Mouse (Mus musculus): ENCODE measurements around the gene Prrg3.
"Not testable (repeated sequence)": the region's sequence is repeated elsewhere in the genome, so short reads cannot be mapped to it uniquely, and the experiment has no call there.

The Prrg3 gene

DNA sequence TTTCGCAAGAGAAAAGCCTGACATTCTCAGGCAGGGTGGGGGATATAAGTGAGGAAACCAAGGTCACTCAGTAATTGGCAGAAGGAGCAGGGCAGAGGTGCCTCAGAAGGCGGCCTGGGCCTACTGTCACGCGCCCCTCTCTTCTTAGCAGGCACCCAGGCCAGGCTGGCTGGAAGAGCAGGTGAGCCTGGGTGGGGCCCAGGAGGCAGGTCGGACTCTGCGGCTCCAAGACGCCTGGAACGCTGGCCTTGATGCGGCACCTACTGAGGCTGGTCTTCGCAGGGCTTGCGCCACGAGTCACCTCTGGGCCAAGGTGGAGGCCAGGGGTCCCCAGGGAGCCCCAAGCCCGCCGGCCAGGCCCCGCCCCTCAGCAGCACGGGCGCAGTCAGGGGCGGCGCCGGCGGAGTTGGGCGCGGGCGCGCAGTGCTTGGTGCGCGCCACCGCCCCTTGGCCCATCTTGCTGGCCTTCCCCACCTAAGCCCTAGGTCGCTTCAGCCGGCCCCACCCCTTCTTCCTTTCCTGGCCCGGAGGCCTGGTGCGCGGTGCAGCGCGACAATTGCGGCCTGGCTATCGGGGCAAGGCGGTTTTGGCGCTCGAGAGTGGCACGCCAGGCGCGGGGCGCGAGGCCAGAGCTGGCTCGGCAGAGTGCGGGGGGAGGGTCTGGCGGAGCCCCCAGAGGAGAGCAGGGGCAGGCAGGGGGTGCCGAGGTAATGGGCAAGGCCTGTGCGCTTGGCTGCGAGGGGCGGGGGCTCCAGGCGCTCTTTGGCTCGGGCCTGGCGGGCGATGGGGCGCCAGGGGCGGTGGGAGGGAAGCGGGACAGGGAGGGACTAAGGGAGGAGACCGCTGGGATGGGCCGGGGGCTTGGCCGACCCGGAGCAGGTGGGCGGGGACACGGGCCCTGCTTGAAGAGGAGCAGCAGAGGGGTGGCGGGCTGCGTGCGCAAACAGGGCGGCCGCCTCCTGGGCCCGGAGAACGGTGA lies at the start of gene Prrg3:
Prrg3 (plus strand) TSS at position 552 of the 979 bp plus-strand sequence.
- in situ Hi-C loops (cut with MboI; ENCODE audit: low pct_unique_long_range_greater_than_20kb in 1 of 2, low sequenced_read_pairs in 2 of 2, unreplicated experiment in 1 of 2): no loop called here

DNA sequence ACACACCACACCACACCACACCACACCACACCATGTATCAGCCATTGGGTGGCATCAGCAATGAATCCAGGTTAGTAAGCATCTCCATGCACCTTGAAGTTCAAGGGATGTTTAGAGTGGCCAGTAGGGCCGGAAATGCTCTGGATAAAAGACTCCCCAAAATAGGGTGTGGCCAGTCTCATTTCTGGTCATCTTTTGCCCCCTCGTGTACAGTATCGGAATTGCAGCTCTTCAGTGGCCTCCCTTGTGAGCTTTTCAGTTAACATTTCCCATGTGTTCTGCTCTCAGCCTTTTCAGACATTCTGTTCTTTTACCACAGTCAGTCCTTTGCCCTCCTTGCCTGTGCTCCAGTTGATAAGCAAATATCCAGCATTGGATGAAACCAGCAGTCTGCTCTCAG lies 15.8 kb upstream of the Prrg3 start:
- in situ Hi-C loops (cut with MboI; ENCODE audit: low pct_unique_long_range_greater_than_20kb in 1 of 2, low sequenced_read_pairs in 2 of 2, unreplicated experiment in 1 of 2): loop anchor here (5.0 to 25.0 kb wide), 3 partner anchors 162 to 299 kb away; partner anchors contain the start of gene Gpr50 (in 1 of the 2)

DNA sequence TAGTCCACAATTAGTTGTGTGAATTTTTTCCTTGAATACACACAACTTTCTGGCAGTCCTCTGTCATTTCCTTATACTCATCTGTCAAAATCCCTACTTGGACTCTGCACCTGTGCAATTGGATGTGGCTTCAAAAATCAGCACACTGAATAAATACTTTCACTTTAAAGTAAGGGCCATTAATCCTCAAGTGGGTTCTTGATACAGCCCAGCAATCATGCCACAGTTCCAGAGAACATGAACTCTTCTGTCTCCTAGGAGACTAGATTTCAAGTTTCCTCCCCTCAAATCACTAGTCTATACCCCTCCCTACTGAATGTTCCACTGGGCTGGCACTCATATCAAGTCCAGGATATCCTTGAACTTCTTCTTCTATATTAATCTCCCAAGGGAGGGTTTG lies 4.1 kb upstream of the Prrg3 start:
- in situ Hi-C loops (cut with MboI; ENCODE audit: low pct_unique_long_range_greater_than_20kb in 1 of 2, low sequenced_read_pairs in 2 of 2, unreplicated experiment in 1 of 2): no loop called here

DNA sequence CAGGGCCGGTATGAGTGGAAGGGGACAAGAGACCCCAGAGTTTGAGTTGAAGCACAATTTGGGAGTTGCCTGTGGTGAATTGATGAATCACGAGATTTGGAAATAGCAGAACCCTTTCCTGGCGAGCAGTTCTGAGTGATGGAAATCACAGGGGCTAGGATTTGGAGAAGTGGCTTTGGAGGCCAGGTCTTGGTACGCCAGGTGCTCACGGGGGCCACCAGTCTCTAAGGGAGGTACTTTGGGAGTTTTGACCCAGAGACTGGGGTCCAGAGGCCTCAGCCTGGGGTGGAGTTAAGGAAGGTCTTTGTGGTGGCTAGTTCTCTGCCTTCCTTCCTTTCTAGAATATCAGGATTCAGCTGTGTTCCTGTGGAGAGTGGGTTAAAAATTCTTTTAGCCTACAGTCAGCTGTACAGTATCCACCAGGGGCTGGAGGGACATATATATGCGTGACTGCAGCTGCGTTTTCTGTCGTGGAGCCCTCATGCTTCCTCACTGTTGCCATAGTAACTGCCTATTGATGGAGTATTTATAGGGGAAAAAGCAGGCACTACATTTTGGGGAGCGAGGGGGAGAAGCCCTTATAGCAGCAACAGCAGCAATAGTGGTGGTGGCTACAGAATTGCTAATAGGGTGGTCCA lies 970 bp downstream of the Prrg3 start:
- in situ Hi-C loops (cut with MboI; ENCODE audit: low pct_unique_long_range_greater_than_20kb in 1 of 2, low sequenced_read_pairs in 2 of 2, unreplicated experiment in 1 of 2): no loop called here

DNA sequence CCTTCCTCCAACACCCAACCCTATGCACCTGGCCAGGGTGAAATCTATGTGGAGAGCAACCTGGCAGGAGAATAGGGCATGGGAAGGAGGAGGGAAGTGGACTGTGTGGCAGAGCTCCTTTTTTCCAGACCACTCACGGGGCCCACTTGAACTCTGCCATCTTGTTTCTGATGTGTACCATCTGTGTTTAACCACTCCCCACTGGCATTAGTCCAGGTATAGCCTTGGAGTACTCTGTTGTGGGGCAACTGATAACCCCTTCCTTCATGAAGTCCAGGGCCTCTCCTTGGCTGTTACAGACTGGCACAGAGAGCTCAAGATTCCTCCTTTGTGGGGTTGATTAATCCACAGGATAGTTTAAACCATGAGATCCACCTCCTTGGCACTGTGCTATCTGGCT lies 5.8 kb downstream of the Prrg3 start:
- in situ Hi-C loops (cut with MboI; ENCODE audit: low pct_unique_long_range_greater_than_20kb in 1 of 2, low sequenced_read_pairs in 2 of 2, unreplicated experiment in 1 of 2): no loop called here

DNA sequence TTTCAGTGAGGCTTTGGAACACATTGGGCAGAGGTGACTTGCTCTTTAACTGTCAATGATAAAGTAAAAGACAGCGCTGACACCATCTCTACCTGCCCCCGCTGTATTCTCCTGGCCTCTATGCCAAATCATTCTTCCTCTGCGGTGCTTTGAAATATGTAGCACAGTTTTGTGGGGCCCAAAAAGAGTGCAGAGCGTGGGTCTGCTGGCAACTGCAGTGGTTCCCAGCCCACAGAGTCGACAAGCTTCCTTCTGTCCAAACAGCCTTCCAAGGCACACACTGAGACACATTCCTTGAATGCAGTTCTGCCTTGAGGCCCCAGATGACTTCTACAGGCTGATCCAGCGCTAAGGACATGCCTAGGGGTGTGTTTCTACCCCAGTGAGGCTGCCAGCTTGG lies 6.4 kb downstream of the Prrg3 start:
- in situ Hi-C loops (cut with MboI; ENCODE audit: low pct_unique_long_range_greater_than_20kb in 1 of 2, low sequenced_read_pairs in 2 of 2, unreplicated experiment in 1 of 2): no loop called here

DNA sequence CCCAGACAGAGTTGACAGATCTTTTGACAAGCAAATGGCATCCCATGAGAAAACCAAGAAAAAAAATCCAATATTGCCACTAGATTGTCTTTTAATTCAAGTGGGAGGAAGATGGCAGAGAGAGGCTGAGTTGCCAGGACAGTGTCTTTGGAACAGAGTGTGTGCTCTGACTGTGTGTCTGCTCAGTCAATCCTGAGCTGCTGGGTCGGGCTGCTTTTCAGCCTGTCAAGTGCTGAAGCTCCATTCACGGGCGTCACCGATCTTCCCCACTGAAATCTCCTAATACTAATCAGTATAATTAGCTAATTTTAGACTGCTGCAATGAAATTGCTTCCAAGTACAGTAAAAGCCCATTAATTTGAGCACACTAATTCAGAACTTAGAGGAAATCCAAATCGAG lies 8.9 kb downstream of the Prrg3 start:
- in situ Hi-C loops (cut with MboI; ENCODE audit: low pct_unique_long_range_greater_than_20kb in 1 of 2, low sequenced_read_pairs in 2 of 2, unreplicated experiment in 1 of 2): no loop called here

DNA sequence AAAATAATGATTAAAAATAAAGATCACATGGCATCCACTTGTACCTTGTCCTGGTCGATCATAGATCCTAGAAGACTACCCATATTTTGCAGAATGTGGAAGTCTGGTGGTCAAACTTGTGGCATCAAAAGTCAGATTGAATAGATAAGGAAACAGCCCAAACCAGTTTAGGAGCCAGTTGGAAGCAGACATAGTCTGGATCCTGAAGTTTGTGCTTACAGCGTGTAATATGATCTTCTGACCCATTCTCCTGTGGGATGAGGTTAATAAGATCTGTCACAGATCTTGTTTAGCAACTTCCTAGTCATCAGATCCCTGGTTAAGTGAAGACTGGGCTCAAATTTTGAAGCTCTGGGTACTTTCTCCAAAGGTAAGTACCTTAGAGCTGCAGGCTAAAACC lies 10.3 kb downstream of the Prrg3 start, which contains the start of gene Fate1:
Fate1 (plus strand) TSS at position 301 of the 400 bp plus-strand sequence.
- in situ Hi-C loops (cut with MboI; ENCODE audit: low pct_unique_long_range_greater_than_20kb in 1 of 2, low sequenced_read_pairs in 2 of 2, unreplicated experiment in 1 of 2): no loop called here

DNA sequence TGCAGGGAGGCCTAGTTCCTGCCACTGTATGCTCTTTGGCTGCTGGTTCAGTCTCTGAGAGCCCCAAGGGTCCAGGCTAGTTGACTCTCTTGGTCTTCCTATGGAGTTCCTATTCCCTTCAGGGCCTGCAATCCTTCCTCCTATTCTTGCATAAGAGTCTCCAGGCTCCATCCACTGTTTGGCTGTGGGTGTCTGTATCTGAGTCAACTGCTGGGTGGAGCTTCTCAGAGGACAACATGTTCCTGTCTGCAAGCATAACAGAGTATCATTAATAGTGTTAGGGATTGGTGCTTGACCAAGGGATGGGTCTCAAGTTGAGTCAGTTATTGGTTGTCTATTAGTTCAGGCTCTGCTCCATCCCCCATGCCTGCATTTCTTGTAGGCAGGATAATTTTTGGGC lies 15.3 kb downstream of the Prrg3 start:
- in situ Hi-C loops (cut with MboI; ENCODE audit: low pct_unique_long_range_greater_than_20kb in 1 of 2, low sequenced_read_pairs in 2 of 2, unreplicated experiment in 1 of 2): not testable (repeated sequence)

DNA sequence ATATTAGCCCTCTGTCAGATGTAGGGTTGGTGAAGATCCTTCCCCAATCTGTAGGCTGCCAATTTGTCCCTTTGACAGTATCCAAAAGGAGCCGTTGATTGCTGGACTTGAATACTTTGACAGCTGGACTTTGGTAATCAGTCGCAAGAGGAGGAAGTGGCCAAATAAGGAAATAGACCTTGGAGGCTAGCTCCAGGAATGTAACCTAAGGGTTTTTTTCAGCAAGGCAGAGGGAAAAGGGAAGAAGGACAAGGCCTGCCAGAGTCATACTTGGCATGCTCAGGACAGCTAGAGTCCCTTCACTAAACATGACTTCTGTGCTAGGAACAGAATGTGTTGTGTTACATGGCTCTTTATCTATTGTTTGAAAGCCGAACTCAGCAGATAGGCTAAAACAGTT lies 18.0 kb downstream of the Prrg3 start:
- in situ Hi-C loops (cut with MboI; ENCODE audit: low pct_unique_long_range_greater_than_20kb in 1 of 2, low sequenced_read_pairs in 2 of 2, unreplicated experiment in 1 of 2): no loop called here

DNA sequence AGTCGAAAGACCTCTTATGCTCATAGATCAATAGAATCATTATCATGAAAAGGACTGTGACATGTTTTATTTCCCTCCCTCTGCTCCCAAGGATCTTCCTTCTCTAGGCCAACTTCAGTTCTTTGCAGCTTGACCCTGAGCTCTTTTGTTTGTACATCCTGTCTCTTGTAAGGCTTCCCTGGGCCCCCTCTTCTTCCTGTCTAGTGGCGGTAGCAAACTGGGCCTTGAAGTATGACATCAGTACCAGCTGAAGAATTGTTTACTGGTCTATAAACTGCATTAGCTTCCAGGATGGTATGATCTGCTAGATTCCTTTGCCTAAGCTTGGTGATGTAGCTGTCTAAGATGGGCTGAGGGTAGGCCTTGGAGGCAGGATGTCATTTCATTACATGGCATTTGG lies 18.9 kb downstream of the Prrg3 start:
- in situ Hi-C loops (cut with MboI; ENCODE audit: low pct_unique_long_range_greater_than_20kb in 1 of 2, low sequenced_read_pairs in 2 of 2, unreplicated experiment in 1 of 2): no loop called here

DNA sequence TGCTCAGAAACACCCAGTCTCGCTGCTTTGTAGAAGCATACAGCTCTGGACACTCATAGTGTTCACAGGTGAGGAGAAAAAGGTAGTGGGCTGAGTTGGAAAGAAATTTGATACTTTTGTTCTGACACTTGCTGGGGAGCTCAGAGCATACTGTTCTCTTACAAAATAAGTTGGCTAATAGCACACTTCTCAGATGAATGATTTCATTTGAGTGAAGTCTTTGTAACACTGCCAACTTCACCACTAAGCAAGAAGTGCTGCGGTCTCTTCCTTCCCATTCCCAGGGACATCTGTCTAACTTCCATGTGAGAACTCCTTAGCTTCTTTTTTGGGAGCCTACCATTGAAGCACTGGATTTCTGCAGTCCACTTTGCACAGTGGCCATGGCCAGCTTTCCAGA lies 20.8 kb downstream of the Prrg3 start:
- in situ Hi-C loops (cut with MboI; ENCODE audit: low pct_unique_long_range_greater_than_20kb in 1 of 2, low sequenced_read_pairs in 2 of 2, unreplicated experiment in 1 of 2): no loop called here

DNA sequence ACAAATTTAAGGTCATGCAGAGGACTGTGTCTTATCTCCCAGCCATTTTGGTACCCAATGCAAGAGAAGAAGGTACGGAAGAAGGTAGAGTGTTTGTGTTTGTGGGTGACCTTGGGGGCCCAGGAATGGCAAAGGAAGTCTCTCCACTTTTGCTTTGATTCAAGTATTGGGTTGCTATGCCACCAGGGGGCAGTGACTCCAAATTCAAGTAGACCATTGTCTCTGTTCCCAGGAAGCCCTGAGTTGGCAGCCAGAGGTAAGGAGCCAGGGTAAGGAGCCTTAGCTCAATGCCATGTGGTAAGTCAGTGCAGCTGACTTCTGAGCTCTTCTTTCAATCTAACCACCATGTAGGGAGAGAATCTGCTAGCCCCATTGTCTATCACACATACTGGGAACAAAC lies 21.4 kb downstream of the Prrg3 start:
- in situ Hi-C loops (cut with MboI; ENCODE audit: low pct_unique_long_range_greater_than_20kb in 1 of 2, low sequenced_read_pairs in 2 of 2, unreplicated experiment in 1 of 2): no loop called here

DNA sequence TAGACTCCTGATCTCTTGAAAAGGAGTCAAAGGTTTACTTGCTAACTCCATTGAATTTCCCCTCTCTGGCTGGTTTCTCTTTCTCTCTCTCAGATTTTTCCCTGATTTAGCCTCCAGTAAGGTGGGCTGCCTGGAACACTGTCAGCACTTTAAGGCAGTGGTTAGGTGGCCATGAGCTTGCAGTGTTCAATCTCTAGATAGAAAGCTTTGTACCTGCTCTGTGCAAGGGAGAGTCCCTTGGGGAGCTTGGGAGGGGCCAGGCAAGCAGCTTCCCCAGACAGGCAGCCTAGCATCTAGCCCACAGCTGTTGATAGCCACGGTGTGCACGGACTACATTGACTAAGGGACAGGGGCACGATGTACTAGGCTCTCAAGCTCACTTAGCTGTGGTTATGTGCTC lies 29.1 kb downstream of the Prrg3 start, which contains the start of gene Cnga2:
Cnga2 (plus strand) TSS at position 301 of the 400 bp plus-strand sequence.
- in situ Hi-C loops (cut with MboI; ENCODE audit: low pct_unique_long_range_greater_than_20kb in 1 of 2, low sequenced_read_pairs in 2 of 2, unreplicated experiment in 1 of 2): no loop called here

DNA sequence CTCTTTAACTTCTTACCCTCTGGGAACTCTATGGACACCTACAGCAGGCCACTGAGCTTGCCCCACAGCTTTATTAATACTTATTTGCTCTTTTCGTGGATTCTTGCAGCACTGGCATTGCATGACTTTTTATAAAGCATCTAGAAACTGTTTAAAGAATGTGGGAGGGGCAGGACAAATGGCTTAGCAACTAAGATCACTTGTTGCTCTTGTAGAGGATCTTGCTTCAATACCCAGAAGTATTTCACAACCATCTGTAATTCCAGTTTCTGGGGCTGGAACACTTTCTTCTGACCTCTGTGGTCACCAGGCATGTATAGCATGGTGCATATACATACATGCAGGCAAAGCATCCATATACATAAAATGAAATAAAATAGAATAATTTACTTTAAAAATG lies 33.5 kb downstream of the Prrg3 start:
- in situ Hi-C loops (cut with MboI; ENCODE audit: low pct_unique_long_range_greater_than_20kb in 1 of 2, low sequenced_read_pairs in 2 of 2, unreplicated experiment in 1 of 2): no loop called here

DNA sequence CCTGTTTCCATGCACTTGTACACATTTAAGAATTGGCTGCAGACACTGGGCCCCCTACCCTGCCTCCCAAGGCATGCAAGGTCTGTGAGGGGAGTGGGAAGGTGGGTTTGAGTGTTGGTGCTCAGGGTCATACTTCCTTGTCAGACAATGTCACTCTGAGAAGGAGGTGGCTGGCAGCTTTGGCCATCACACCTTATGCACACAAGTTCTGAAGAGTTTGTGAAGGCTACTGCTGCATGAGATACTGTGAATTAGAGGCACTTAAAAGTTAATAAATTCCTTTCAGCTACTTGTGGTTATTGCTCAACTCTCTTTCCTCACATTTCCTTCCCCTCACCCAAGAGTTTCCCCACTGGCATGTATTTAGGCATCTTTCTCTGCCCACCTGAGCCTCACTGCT lies 47.5 kb downstream of the Prrg3 start:
- in situ Hi-C loops (cut with MboI; ENCODE audit: low pct_unique_long_range_greater_than_20kb in 1 of 2, low sequenced_read_pairs in 2 of 2, unreplicated experiment in 1 of 2): loop anchor here (25.0 kb wide), 3 partner anchors 627 to 802 kb away; partner anchors contain the start of gene Gabra3 (in 1 of the 2)

DNA sequence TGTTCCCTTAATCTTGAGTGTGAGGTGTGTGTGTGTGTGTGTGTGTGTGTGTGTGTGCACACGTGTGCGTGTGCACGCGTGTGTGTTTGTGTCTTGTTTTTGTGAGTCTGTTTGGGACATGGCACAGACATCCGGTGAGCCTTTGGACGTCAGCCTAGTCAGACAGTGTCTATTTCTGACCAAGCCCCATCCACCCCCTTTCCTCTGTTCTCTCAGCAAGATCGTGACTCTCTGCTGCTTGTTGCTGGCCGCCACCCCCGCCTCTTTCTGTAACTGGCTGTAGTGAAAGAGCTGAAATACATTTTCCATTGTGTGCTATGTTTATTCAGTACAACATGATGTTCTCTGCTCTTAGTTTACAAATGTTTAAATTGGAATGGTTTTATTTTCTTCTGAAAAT lies 49.8 kb downstream of the Prrg3 start:
- in situ Hi-C loops (cut with MboI; ENCODE audit: low pct_unique_long_range_greater_than_20kb in 1 of 2, low sequenced_read_pairs in 2 of 2, unreplicated experiment in 1 of 2): loop anchor here (25.0 kb wide), 3 partner anchors 625 to 800 kb away; partner anchors contain the start of gene Gabra3 (in 1 of the 2)

DNA sequence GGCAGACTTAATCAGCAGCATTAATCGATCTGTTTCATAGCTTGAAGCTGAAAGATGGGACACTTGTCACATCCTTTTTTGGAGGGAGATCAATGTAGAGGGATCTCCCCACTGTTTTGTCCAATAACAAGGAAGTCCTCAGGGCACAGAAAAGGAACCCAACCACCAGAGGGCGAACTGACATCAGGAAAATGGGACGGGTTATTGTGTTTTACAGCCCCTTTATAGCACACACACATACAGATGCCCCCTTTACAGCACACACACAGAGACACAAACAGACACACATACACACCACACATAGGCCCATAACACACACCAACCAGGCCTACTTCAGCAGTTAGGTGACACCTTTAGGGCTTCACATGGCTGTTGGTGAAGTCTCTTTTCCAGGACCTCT lies 50.4 kb downstream of the Prrg3 start:
- in situ Hi-C loops (cut with MboI; ENCODE audit: low pct_unique_long_range_greater_than_20kb in 1 of 2, low sequenced_read_pairs in 2 of 2, unreplicated experiment in 1 of 2): loop anchor here (25.0 kb wide), 3 partner anchors 624 to 799 kb away; partner anchors contain the start of gene Gabra3 (in 1 of the 2)

DNA sequence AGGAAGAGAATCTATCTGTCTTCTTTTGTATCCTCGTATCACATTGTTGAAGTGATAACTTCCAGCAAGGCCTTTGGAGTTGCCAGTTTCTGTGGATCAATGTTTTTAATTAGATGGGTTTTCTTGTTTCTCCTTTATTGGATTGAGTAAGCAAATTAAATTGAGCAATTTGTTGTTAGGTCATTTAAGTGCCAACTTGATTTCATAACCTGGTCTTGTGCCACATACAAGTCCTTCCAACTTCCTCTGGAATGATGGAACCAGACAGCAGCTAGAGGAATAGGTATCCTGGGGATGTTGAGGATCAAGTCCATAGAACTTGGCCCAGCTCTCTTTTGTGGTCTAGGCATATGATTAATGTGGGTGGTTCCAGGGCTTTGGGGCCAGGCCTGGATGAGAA lies 59.8 kb downstream of the Prrg3 start:
- in situ Hi-C loops (cut with MboI; ENCODE audit: low pct_unique_long_range_greater_than_20kb in 1 of 2, low sequenced_read_pairs in 2 of 2, unreplicated experiment in 1 of 2): loop anchor here (25.0 kb wide), 3 partner anchors 615 to 790 kb away; partner anchors contain the start of gene Gabra3 (in 1 of the 2)

Measured in mouse embryonic stem cell (cell line).